Mouse (Mus musculus) megakaryocyte, adult 5-6 weeks (primary cell): ENCODE measurements around the gene Afg1l. TPM values are rescaled to one million over a fixed set of nuclear protein-coding genes. Genes with fewer than 3 reads are reported as not detected.

ENCODE experiments used
- ATAC-seq: 2 replicates; pipeline ENCODE4 v1.8.0; 2016; ENCODE audit warnings: mild to moderate bottlenecking, inconsistent platforms; ENCODE audit not compliant: poor library complexity, severe bottlenecking
- total RNA-seq, 2 experiments: library from RNA; stranded (forward) in 1 of 2; stranded (reverse) in 1 of 2; fragments of 153-499, 151-499 nt in 1 of 2; fragments of 221-1000, 200-1000 nt in 1 of 2; gene quantifications; 2 replicates each; pipeline versions ENCODE4 v1.2.3 to v1.2.4; 2015 to 2017

Gene Afg1l
- total RNA-seq, 2 experiments from 2014 or later: 2.8 to 3.3 TPM

DNA sequence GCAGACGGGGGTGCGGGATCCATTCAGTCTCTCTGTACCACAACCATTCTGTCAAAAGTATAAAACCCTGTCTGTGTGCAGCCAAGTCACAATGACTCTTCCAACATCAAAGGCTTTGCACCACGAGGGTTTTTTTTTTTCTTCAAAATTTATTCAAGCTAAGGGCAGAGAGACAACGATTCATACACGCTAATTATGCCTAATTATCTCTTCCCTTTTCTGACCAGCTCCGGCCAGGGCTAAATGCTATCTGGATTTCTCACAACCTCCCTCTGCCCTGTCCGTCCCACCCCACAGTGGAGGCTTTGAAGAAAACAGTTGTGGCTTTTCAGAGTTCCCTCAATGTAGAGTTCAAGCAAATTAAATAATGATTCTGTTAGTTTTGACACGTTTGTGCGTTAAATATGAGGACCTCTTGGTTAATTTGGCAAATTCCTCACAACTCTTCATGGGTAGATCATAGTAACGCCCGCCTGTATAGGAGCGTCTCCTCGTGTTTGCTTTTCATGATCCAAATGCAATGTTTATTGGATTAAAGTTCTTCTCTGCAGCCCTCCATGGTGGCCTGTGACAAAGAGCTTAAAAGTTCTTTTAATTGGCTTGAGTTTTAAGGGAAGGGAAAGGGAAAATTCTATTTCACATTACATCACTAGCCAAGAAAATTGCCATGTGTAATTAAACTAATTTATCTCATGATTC lies 93.3 kb downstream of the Afg1l start:
- no peak for ATAC-seq

DNA sequence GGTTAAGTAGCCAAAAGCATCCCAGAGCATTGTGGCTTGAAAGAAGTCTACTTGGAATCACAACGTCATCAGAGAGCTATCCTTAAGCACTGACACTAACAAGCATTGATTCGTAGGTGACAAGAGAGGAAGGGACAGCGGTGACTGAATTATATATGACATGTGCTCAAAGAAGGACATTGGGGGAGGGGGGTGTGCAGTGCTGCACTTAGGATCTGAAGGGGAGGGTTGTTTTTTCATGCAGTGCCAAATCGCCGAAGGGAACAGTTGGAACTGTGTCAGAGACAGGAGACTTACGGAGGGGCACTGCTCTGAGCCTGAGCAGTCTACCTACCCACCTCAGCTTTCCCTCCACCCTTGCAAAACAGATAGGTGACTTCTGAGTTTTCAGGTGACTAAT lies 94.7 kb downstream of the Afg1l start:
- ATAC-seq: no peak

DNA sequence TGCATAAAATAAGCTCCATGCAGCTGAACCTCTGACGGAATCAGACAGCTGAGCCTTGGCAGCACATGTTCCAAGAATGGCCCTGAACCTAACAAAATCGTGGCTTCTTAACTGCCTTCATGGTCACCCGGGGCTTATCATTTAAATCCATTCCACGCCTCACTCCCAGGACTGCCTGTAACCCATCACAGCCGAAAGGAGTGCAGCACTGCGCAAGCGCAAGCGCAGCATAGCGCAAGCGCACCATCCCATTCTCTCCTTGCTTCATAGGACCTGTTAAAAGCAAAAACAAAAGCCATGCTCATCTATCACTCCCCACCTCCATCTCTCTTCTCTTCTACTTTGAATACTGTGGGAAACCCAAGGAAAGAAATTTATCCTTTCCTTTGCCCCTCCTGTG lies 114.1 kb downstream of the Afg1l start:
- no peak for ATAC-seq

DNA sequence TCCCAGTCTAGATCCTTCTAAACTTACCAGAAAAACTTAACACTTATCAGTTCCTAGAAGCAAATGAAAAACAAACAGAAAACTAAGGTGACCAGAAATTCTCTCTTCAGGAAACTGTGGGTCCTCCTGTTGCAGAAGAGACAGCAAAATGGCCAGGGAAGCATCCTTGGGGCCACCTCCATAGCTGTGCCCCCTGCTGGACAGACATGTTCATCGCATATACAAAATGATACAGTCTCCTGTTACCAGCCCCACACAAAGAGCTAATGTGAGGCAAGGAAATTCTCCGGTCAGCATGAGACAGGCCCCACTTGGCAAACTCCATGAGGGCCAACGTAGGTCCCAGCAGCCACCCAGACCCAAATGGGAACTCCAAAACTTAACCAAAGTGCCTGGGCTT lies 122.4 kb downstream of the Afg1l start:
- no peak for ATAC-seq

DNA sequence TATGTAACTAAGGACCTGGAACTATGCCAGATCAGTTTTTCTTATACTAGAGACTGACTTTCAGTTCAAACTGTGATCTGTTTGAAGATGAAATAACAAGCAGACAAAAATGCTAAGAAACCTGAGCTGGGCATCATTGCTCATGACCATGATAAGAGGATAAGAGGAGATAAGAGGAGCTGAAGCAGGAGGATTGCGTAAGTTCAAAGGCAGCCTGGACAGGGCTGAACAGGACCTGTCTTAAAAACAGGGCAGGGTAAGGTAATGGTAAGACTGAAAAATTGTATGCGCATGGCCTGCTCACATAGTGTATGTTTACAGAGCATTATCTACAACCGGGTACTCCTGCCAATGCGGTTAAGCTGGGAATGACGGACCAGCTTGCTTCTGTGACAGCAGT lies 130.4 kb downstream of the Afg1l start:
- ATAC-seq: no peak

DNA sequence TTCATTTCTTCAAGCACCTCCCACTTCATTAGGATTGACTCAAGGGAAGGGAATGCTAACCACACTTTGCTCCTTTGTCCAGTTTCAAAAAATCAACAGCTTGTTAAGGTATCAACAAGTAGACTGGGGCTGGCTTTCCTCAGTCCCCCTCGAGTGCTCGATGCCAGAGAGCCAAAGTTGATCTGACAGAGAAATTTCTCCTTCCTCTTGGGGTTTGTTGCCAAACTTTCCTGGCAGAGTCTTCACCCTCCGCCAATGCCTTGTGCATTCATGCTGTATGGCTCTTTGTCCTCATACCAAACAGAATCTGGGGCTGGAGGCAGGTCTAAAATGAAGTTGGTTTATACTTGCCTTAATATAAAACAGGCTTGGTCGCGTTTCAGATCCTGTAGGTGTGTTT lies 131.2 kb downstream of the Afg1l start:
- no peak for ATAC-seq

DNA sequence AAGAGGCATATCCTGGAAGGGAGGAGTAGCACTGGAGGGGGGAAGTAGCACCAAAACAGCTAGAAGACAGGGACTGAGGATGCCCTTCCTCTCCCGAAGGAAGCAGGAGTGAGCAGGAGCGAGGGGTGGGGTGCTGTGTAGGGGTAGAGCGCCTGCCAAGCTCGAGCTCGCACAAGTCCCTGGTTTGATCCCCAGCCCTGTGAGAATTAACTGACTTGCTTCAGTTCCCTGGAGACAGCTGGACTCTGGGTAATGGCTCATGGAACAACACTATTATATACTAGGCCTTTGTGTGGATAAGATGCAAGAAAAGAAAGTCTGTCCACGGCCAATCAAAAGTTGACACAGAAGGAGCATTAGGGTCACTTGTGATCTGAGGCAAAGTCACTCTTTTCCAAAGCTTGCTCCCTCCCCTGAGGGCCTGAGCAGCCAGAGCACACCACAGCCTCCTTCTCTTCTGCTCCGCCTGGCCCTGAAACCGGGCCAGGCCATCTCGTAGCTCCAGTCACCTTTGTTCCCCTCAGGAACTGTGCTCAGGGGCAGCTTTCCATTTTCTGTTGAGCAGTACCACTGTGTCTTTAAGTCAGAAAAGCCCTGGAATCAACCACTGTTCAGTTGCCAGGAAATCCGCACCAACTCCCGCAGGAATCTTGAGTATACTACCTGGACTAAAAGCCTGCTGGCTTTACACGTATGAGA lies 132.0 kb downstream of the Afg1l start:
- ATAC-seq: no peak

DNA sequence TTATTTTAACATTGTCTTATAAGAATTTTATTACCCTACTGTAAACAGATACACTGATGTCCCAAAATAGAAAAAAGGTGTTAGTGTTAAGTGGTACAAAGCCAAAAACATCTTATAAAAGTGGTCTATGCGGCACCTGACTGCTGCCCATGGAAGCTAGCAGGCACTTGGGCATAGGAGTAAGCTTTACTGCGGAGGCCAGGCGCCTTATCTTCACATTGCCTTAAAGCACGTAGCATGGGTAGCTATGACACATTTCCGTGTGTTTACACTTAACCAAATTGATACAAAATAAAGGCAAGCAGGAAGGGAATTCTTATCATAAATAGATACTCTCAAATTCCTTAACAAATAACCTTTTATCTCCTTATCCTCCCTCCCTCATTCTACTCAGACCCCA lies 135.7 kb downstream of the Afg1l start:
- ATAC-seq: no peak

DNA sequence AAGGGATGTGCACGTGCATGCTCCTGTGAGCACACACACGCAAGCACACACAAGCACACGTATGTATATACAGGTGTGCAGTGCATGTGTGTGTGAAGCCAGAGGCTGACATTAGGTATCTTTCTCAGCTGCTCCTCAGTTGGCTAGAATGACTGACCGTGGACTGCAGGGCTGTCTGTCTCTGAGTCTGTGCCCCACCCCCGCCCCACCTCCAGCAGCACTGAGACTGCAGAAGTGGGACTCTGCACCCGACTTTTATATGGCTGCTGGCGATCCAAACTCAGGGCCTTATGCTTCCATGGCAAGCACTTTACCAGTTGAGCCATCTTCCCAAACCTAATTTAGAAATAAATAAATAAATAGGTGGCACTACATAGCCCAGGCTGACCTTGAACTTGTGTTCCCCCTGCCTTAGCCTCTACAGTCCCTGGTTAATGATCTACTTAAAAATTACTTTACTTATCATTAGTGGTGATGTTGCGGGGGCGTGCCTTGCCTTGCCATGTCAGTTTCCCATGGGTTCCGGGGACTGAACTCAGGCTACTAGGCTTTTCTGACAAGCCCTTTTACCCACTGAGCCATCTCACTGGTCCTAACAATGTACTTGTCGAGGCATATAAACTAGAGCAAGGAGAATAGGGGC lies 136.4 kb downstream of the Afg1l start:
- no peak for ATAC-seq

DNA sequence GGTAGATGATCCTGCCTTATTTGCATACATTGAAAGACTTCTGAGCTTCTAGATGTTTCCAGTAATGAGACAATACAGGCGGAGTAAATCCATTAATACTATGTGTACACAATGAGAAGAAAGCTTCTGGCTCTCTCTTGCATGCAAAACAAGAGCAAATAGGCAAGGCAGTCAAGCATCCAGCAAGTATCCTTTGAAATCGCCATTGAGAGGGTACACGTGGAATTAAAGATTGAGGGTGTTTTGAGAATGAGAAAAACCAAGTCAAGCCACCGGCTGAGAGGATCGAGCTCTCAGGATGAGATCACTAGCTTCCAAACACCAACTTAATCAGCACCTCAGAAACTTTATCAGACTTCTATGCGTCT lies 138.0 kb downstream of the Afg1l start:
- no peak for ATAC-seq

DNA sequence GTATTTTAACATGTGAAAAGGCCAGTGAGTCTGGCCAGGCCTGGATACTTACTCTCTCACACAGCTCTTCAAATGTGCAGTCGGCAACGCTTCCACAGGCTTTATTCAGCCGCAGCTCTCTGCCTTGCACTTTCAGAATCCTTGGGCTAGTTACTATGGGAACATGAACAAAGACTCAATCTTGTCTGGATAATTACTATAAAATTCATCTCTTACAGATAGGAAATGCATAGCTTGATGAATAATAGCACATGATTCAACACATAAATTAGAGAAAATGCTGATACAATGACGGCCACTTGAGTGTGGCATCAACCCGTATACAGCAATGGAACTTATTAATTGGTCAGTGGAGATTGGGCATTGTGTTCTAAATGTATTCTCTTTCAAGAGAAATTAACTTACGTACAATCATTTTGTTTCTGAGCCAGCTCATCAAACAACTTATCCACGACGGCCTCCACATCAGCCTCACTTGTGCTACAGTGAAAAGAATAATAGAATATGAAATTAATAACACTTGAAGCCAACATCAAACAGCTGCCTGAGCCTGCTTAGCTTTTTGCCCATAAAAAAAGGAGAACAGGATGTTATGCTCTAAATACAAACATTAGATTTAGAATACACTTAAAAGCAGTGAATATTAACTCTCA lies 138.5 kb downstream of the Afg1l start:
- ATAC-seq: no peak

DNA sequence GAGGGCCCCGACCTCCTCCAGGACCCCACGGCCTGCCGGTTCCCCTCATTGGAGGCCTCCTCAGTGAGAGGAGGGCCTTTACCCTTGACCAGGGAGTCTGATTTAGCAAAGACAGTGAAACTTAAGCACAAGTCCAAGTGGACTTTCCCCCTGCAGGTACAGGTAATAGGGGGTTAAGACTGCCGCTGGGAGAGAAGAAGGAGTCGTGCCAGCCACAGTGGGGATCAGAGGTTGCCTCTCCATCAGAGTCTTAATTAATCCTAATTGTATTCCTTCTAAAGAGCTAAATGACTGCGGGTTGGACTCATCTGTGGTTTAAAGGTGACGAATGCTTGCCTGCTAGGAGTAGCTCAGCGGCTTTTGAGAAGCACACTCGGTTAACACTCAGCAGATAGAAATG lies 139.9 kb downstream of the Afg1l start:
- ATAC-seq: no peak

DNA sequence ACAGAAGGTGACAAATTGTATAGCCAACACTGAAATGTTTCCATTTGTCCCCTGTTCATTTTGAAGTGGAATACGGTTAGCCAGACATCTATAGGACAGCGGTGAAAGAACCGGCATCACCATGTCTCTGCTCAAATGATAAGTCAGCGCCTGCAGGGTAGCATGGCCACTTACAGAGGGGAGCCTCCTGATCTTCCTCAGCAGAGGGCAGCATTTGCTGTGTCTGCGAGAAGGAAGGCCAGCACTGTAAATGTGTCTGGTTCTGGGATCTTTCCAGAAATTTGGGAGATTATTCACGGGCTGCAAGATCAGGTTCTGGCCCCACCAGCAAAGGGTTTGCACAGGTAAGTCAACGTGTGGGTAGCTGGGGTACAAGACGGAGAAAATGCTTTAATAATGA lies 150.8 kb downstream of the Afg1l start:
- ATAC-seq: no peak

DNA sequence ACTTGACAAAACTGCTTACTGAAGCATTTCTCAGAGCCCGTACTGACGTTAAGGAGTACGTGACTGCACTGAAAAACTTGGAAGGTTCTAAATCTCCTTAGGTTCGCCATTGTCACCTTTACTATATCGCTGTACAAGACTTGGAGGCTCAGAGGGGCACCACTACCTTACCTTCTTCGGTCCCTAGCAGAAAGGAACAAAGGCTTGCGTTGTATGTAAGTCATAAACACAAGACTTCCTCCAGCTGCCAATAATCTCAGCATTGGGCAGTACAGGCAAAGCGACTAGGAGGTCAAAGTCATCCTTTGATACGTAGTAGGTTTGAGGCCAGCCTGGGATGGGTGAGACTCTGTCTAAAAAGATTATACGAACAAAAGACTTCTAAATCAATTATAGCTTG lies 153.1 kb downstream of the Afg1l start:
- no peak for ATAC-seq

DNA sequence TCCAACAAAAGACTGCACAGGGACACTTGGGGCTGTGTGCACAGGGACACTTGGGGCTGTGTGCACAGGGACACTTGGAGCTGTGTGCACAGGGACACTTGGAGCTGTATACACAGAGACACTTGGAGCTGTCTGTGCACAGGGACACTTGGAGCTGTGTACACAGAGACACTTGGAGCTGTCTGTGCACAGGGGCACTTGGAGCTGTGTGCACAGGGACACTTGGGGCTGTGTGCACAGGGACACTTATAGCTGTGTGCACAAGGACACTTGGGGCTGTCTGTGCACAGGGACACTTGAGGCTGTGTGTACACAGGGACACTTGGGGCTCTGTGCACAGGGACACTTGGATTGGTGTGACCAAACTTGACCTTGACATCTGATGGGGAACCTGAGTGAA lies 154.4 kb downstream of the Afg1l start:
- no peak for ATAC-seq

DNA sequence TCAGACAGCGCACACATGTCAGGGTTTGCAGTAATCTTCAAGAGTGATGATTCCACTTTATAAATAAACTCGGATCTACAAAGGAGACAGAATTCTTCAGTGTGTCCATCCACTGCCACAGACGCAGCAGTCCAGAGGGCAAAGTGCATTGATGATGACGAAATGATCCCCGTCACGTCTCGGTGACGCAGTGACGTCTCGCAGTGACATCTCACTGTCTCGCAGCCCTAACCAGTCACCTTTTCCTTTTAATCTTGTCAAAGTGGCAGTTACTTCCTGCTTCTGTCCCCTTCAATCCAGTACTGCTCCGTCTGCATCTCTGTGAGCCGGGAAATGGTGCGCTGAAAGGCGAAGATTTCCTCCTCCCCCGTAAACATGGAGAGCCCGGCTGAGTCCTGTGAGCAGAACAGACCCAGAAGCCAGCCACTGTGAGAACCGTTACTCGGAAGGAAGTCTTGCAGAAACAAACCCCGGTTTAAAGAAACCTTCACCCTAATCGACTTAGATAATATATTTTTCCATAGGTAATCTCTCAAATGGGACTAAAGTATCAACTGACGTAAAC lies 165.1 kb downstream of the Afg1l start:
- peak; percentile 75 for ATAC-seq

DNA sequence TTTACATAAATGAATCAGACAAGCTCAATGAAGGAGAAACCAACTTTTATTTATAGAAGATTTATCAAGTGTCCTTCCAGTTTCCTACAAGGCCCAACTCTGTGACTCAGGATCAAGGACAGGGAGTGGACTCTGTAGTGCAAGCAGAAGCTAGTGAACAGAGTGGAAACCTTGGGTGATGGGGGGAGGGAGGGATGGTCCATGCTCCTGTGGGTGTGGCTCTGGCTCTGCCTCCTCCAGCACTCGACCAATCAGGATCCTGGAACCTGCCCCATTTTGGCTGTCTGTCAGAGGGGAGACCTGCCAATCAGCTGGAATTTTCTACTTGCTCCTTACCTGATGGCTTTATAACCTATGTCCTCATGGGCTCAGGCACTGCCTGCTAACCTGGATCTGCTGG lies 165.8 kb downstream of the Afg1l start:
- ATAC-seq: no peak

DNA sequence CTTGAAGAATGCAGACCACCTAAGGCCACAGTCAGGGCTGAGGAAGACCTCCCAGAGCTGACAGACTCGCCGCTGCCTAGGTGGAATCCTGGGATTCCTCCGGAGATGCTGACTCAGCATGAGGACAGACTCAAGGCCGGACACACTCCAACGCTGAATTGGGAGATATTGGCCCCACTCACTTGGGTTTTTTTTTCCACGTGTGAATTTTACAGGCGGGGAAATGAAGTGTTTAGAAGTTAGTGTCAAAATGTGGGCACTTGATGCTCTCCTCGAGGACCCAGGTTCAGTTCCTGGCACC lies 169.7 kb downstream of the Afg1l start:
- ATAC-seq: no peak

DNA sequence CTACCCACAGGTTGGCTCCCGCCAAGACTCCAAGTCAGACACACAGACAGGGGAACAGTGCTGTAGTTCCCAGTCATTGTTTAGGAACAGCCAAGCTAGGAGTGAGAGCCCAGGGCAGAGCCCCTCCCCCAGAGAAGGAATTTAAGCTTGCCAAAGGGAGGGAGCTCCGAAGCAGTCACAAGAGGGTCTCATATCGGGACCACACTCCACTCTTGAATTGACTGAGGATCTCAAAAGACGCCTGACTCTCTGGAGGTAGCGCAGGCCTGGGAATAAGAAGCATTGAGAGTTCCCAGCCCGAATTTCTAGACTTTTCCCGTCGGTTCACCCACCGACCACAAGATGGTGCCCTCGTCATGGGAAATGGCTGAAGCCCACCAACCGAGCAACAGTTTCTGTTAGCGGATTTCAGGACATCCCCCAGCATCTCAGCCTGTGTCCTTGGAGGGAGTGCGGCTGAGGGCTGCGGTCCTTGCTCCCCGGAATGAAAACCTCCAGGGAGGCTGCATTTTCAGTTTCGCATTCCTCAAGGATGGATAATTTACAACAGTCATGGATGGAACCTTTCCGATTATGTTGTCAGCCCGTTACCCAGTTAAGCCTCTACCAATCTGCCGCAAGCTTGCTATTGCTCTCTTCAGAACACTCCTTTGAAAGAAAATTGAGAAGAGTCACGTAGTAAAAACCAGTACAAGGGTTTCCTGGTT lies 170.2 kb downstream of the Afg1l start:
- ATAC-seq: 0 out of 2 replicates have a peak, but pooled peaks have one; percentile 35

DNA sequence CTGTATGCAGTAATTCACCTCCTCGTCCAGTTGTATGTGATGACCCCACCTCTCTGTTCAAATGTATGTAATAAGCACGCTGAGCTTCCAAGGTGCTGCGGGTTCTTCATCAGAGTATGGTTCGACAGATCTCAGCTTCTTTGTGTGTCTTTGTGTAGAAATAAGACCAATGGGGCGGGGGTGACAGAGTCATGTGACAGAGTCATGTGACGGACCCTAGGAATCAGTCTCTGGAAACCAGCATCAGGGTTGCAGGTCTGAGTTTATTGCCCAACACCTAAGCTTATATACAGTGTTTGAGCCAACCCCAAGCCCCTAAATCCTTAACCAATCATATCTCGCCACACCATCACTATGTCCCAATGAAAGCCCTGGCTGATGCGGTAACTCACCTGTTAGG lies 171.9 kb downstream of the Afg1l start:
- no peak for ATAC-seq

DNA sequence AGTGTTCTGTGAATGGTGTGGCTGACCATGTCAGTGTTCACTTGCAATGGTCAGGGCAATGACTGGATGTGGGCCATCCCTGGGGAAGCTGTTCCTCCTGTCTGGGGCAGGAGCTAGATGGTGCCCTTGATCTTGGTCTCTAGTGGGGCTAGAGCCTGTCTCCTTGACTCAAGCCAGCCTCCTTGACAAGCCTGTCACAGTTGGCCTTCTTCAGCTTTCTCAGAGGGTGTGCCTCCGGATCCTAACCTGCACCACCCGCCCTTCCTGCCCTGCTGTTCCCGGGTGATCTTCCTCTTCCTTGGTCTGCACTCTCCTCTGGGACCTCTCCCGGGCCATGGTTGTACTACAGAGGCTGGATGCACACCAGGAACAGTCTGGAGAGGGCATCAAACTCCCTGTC lies 177.6 kb downstream of the Afg1l start:
- no peak for ATAC-seq
